ENCODE assay signal across 11 mouse cellular contexts in the genomic region with DNA sequence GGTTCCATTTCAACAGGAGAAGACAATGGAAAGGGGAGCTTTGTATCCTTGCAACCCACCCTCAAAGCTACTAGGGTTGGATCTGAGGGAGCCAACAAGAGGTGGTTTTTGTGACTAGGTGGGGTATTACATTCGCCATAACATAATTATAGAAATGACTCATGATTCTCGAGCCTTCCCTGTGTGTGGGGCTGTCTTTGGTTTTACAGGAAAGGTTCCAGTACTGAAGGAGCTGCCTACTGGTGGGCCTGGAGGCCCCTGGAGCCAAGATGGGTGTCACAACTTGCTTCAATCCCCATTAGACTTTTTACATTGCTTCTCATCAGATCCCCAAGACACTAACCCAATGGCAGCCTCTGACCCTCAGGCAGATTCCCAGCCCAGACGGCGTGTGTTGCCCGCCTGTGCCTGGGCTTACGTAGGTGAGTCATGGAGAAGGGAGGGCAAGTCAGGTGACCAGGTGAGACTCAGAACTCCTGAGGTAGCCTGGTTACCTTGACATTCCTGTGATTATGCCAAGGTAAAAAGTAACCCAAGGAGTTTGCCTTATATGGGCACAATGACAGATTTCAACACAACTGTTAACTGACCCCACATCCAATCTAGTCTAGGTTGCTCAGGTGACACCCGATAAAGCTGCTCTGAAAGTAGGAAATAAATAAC. TPM values are rescaled to one million over a fixed set of nuclear protein-coding genes. Genes with fewer than 3 reads are reported as not detected.
DNase-seq lines count a peak whose midpoint lies in the region; ATAC-seq and TF ChIP-seq lines count a peak whose summit lies in the region.
"Had no signal": no experiment of that assay in that cellular context is flagged by ENCODE, and none has a peak within 500 bp of the region (broad histone marks: within the 10 kb centered on the region; RNA-seq: fewer than 3 reads in every experiment).

No protein-coding gene starts in this region.

- H3K27me3 ChIP-seq in liver, adult 2 months (ENCODE audit: control insufficient read depth, insufficient read depth, low read length), result no peaks in the 10 kb centered on the region
- no peaks in the 10 kb centered on the region for H3K27me3 ChIP-seq in liver, embryonic 11.5 days (replicated peaks; ENCODE audit: control insufficient read depth, insufficient read depth, low read length)
- H3K27me3 ChIP-seq in embryonic facial prominence, embryonic 13.5 days, result no peaks in the 10 kb centered on the region
- no peaks in the 10 kb centered on the region for H3K27me3 ChIP-seq in stomach, embryonic 15.5 days (replicated peaks)
- H3K27me3 ChIP-seq: neural tube, embryonic 12.5 days had no signal

- H3K4me1 ChIP-seq in liver, adult 2 months (ENCODE audit: control insufficient read depth, insufficient read depth, low read length), result peaks cover 51% of the 10 kb centered on the region
- H3K4me1 ChIP-seq in liver, embryonic 11.5 days (replicated peaks; ENCODE audit: control insufficient read depth, insufficient read depth, low read length), result peaks cover 52% of the 10 kb centered on the region
- peaks cover 52% of the 10 kb centered on the region for H3K4me1 ChIP-seq in embryonic facial prominence, embryonic 13.5 days
- H3K4me1 ChIP-seq in stomach, embryonic 15.5 days, result peaks cover 47% of the 10 kb centered on the region

- no peak for TF ChIP-seq POLR2A in liver, adult 2 months (IDR thresholded peaks at IDR 0.05; ENCODE audit: extremely low read depth, insufficient read depth, low read length)

- no peaks in the 10 kb centered on the region for H3K36me3 ChIP-seq in liver, adult 2 months (ENCODE audit: control insufficient read depth, insufficient read depth, low read length)
- peaks cover 5% of the 10 kb centered on the region; the same call in 1 of the 2 replicates for H3K36me3 ChIP-seq in liver, embryonic 11.5 days (ENCODE audit: control insufficient read depth, insufficient read depth, low read length)
- H3K36me3 ChIP-seq in embryonic facial prominence, embryonic 13.5 days, result peaks cover 9% of the 10 kb centered on the region; the same call in 1 of the 2 replicates
- H3K36me3 ChIP-seq in stomach, embryonic 15.5 days, result no peaks in the 10 kb centered on the region

- no peak overlapping the region for H3K4me2 ChIP-seq in liver, embryonic 11.5 days
- no peak overlapping the region for H3K4me2 ChIP-seq in embryonic facial prominence, embryonic 13.5 days
- H3K4me2 ChIP-seq in stomach, embryonic 15.5 days, result no peak overlapping the region
- H3K4me2 ChIP-seq: neural tube, embryonic 12.5 days had no signal

- ATAC-seq in liver, embryonic 11.5 days (replicated peaks; ENCODE audit: low FRiP score), result no peak
- ATAC-seq in embryonic facial prominence, embryonic 13.5 days (ENCODE audit: insufficient number of reproducible peaks, insufficient read depth, low FRiP score, low TSS enrichment, low read depth), result no peak
- peak; percentile 78 for ATAC-seq in stomach, embryonic 15.5 days (ENCODE audit: insufficient read depth, low FRiP score, low read depth)

- peak; percentile 75 for DNase-seq in liver, adult 2 months (ENCODE audit: extremely low read depth, low read depth, low spot score)
- no peak for DNase-seq in liver, embryonic 11.5 days (ENCODE audit: low spot score)
- DNase-seq in kidney, postnatal 25 days, result peak; percentile 72 to 90
- no peak for DNase-seq in gastrocnemius, adult 18-20 months (ENCODE audit: low spot score)
- DNase-seq in gastrocnemius, postnatal 4 days (ENCODE audit: low spot score in 2 of 2), result no peak
- no peak for DNase-seq in spleen, adult 12 weeks (ENCODE audit: low spot score)
- DNase-seq: gastrocnemius, postnatal 25 days; thymus, postnatal 14 days had no signal

- H3K9me3 ChIP-seq in liver, embryonic 11.5 days (ENCODE audit: control insufficient read depth, low read length), result no peaks in the 10 kb centered on the region
- H3K9me3 ChIP-seq in embryonic facial prominence, embryonic 13.5 days, result no peaks in the 10 kb centered on the region
- no peaks in the 10 kb centered on the region for H3K9me3 ChIP-seq in stomach, embryonic 15.5 days
- H3K9me3 ChIP-seq: neural tube, embryonic 12.5 days had no signal

- TF ChIP-seq CTCF in liver, adult 2 months (IDR thresholded peaks at IDR 0.05; ENCODE audit: low read depth, low read length), result no peak

- H3K27ac ChIP-seq in liver, adult 2 months (replicated peaks; ENCODE audit: insufficient read depth, low read depth, low read length), result peak overlapping the region; percentile 26
- no peak overlapping the region for H3K27ac ChIP-seq in liver, embryonic 11.5 days (ENCODE audit: low read depth, low read length)
- H3K27ac ChIP-seq in embryonic facial prominence, embryonic 13.5 days, result peak overlapping the region; percentile 78
- peak overlapping the region; percentile 83 for H3K27ac ChIP-seq in stomach, embryonic 15.5 days
- H3K27ac ChIP-seq: neural tube, embryonic 12.5 days had no signal

- H3K79me2 ChIP-seq in liver, adult 2 months (ENCODE audit: control insufficient read depth, insufficient read depth, low read length), result peaks cover 38% of the 10 kb centered on the region

- H3K4me3 ChIP-seq in liver, adult 2 months (ENCODE audit: insufficient read depth, low read depth, low read length), result no peak overlapping the region
- no peak overlapping the region for H3K4me3 ChIP-seq in liver, embryonic 11.5 days (ENCODE audit: low read depth, low read length)
- no peak overlapping the region for H3K4me3 ChIP-seq in embryonic facial prominence, embryonic 13.5 days
- no peak overlapping the region for H3K4me3 ChIP-seq in stomach, embryonic 15.5 days (replicated peaks)
- H3K4me3 ChIP-seq: neural tube, embryonic 12.5 days had no signal

- WGBS in liver, adult 2 months, result 31% methylated on average over 7 of the region's 7 CpGs
- 91% methylated on average over 7 of the region's 7 CpGs for WGBS in liver, embryonic 11.5 days
- 76% methylated on average over 7 of the region's 7 CpGs for WGBS in embryonic facial prominence, embryonic 13.5 days
- 66% methylated on average over 7 of the region's 7 CpGs for WGBS in stomach, embryonic 15.5 days

- H3K9ac ChIP-seq in liver, adult 2 months (ENCODE audit: low read depth, low read length), result no peak overlapping the region
- no peak overlapping the region for H3K9ac ChIP-seq in liver, embryonic 11.5 days (ENCODE audit: low read depth, low read length)
- 0 out of 2 replicates have a peak overlapping the region, but pooled peaks have one; percentile 8 for H3K9ac ChIP-seq in embryonic facial prominence, embryonic 13.5 days
- no peak overlapping the region for H3K9ac ChIP-seq in stomach, embryonic 15.5 days
- H3K9ac ChIP-seq: neural tube, embryonic 12.5 days had no signal

RNA-seq across cellular contexts. Expression of gene Actn4, which starts 31.0 kb away (rescaled TPM):
- 47.4 and 87.1 TPM in 2 replicates for total RNA-seq in liver, adult 2 months (2014; rRNA removed)
- polyA plus RNA-seq in liver, adult 2 months (2012; rRNA removed), result 125 and 145 TPM in 2 replicates
- polyA plus RNA-seq in liver, embryonic 11.5 days (2014; fragmentation: Nextera tagmentation; extraction: Ambion mirVana), result 191 and 209 TPM in 2 replicates
- polyA plus RNA-seq in embryonic facial prominence, embryonic 13.5 days (2015; fragmentation: Nextera tagmentation; extraction: Ambion mirVana), result 232 and 258 TPM in 2 replicates
- polyA plus RNA-seq in stomach, embryonic 15.5 days (2015; fragmentation: Nextera tagmentation; extraction: Ambion mirVana), result 319 and 341 TPM in 2 replicates
- total RNA-seq in gastrocnemius, adult 18-20 months (2021), result 10 to 100 TPM; 29.6 to 46.1 TPM
- total RNA-seq in gastrocnemius, postnatal 4 days (2021), result 100 to 1,000 TPM; 133 to 160 TPM

RNA-seq across cellular contexts. Expression of gene Capn12, which starts 49.9 kb away (rescaled TPM):
- not detected in 2 replicates for total RNA-seq in liver, adult 2 months (2014; rRNA removed)
- polyA plus RNA-seq in liver, adult 2 months (2012; rRNA removed), result 0.04 TPM in 1 of 2 replicates, not detected in the other
- 0.21 and 0.37 TPM in 2 replicates for polyA plus RNA-seq in liver, embryonic 11.5 days (2014; fragmentation: Nextera tagmentation; extraction: Ambion mirVana)
- 0.69 and 1.2 TPM in 2 replicates for polyA plus RNA-seq in embryonic facial prominence, embryonic 13.5 days (2015; fragmentation: Nextera tagmentation; extraction: Ambion mirVana)
- 0.34 and 0.45 TPM in 2 replicates for polyA plus RNA-seq in stomach, embryonic 15.5 days (2015; fragmentation: Nextera tagmentation; extraction: Ambion mirVana)
- total RNA-seq in gastrocnemius, adult 18-20 months (2021), result under 1 TPM; 0.09 TPM
- total RNA-seq in gastrocnemius, postnatal 4 days (2021), result under 1 TPM; 0.10 to 0.20 TPM

RNA-seq across cellular contexts. Expression of gene Eif3k, which starts 50.5 kb away (rescaled TPM):
- total RNA-seq in liver, adult 2 months (2014; rRNA removed), result 64.8 and 73.2 TPM in 2 replicates
- 86.3 and 91.2 TPM in 2 replicates for polyA plus RNA-seq in liver, adult 2 months (2012; rRNA removed)
- polyA plus RNA-seq in liver, embryonic 11.5 days (2014; fragmentation: Nextera tagmentation; extraction: Ambion mirVana), result 421 and 425 TPM in 2 replicates
- 453 and 455 TPM in 2 replicates for polyA plus RNA-seq in embryonic facial prominence, embryonic 13.5 days (2015; fragmentation: Nextera tagmentation; extraction: Ambion mirVana)
- polyA plus RNA-seq in stomach, embryonic 15.5 days (2015; fragmentation: Nextera tagmentation; extraction: Ambion mirVana), result 370 and 373 TPM in 2 replicates
- 100 to 1,000 TPM; 128 TPM for total RNA-seq in gastrocnemius, adult 18-20 months (2021)
- total RNA-seq in gastrocnemius, postnatal 4 days (2021), result 100 to 1,000 TPM; 191 to 212 TPM

RNA-seq across cellular contexts. Expression of gene Map4k1, which starts 50.7 kb away (rescaled TPM):
- 0.18 and 0.54 TPM in 2 replicates for total RNA-seq in liver, adult 2 months (2014; rRNA removed)
- 1.2 and 1.5 TPM in 2 replicates for polyA plus RNA-seq in liver, adult 2 months (2012; rRNA removed)
- polyA plus RNA-seq in liver, embryonic 11.5 days (2014; fragmentation: Nextera tagmentation; extraction: Ambion mirVana), result 50.7 and 53.2 TPM in 2 replicates
- polyA plus RNA-seq in embryonic facial prominence, embryonic 13.5 days (2015; fragmentation: Nextera tagmentation; extraction: Ambion mirVana), result 7.7 and 9.9 TPM in 2 replicates
- polyA plus RNA-seq in stomach, embryonic 15.5 days (2015; fragmentation: Nextera tagmentation; extraction: Ambion mirVana), result 7.8 and 9.3 TPM in 2 replicates
- under 1 TPM; 0.24 to 0.59 TPM for total RNA-seq in gastrocnemius, adult 18-20 months (2021)
- 1 to 10 TPM; 1.3 to 1.6 TPM for total RNA-seq in gastrocnemius, postnatal 4 days (2021)

Comparison
In these comparisons a context has a peak if more than half of its experiments do, and no peak if none do; other contexts are left out.
1. DNase-seq: peak in liver, adult 2 months (single experiment) and kidney, postnatal 25 days (2 of 2); none in liver, embryonic 11.5 days (single experiment), gastrocnemius, adult 18-20 months (single experiment), gastrocnemius, postnatal 4 days (0 of 2) and spleen, adult 12 weeks (single experiment).